Mouse (Mus musculus): ENCODE measurements around the gene 6030408B16Rik.
A peak's percentile ranks its signal among the peaks of the same experiment; 100 is the strongest.

The 6030408B16Rik gene

GRCm38 (mm10) chr15:101293025-101293621 lies at the start of gene 6030408B16Rik:
Gene 6030408B16Rik (plus strand): TSS chr15:101293212.
- DNase-seq (ENCODE audit: inconsistent age in 2 of 2, low spot score in 1 of 2), result no peak

GRCm38 (mm10) chr15:101244012-101244411 lies 49.0 kb upstream of the 6030408B16Rik start:
- DNase-seq (ENCODE audit: inconsistent age in 2 of 2, low spot score in 1 of 2), result no peak

DNA sequence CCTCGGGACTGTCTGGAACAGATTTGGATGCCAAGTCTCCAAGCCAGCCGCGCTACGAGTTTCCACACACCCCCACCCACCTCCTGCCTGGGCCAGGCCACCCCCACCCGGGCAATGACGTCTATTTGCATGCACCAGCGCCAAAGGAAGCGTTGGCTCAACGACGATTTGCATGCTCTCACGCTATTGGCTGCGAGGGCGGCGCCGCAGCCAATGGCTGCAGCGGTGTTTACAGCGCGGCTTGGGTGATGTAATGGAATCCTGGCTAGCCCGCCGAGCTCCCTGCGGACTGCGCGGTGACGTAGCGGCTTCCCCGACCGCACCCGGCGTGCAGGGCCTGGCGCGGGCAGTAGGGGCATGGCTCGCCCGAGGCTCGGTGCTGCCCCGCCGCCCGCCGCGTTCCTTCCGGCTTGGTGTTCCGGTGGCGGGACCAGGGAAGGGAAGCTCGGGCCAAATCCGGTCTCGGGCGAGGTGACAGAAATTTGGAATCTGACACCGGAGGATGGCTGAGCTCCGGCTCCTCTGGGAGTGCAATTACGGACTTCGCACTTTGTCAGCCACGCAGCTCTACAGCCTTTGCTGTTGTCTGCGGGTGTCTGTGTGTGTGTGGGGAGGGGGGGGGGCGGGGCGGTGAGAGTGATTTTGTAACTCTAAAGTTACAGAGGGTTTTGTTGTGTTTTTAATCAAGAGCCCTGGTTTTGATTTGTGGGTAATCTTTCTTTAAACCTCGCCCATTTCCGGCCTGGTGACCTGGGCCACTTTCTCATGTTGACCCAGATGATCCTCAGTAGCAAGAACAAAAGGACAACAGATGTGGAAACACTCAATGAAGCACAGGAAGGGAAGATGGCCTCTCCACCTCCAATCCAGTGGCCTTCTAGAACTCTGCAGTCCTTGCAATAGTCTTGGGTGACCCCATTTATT lies 46.5 kb upstream of the 6030408B16Rik start:
- peak; percentile 98 to 99 for DNase-seq (ENCODE audit: inconsistent age in 2 of 2, low spot score in 1 of 2)

- DNase-seq (ENCODE audit: inconsistent age in 2 of 2, low spot score in 1 of 2), result peak in 1 of 2 experiments; percentile 68
These were observed 45.9 kb upstream of the 6030408B16Rik start for GRCm38 (mm10) chr15:101247155-101247498.

GRCm38 (mm10) chr15:101248029-101248710 lies 44.8 kb upstream of the 6030408B16Rik start:
- no peak for DNase-seq (ENCODE audit: inconsistent age in 2 of 2, low spot score in 1 of 2)

GRCm38 (mm10) chr15:101250220-101250800 lies 42.7 kb upstream of the 6030408B16Rik start:
- no peak for DNase-seq (ENCODE audit: inconsistent age in 2 of 2, low spot score in 1 of 2)

GRCm38 (mm10) chr15:101251930-101252329 lies 41.1 kb upstream of the 6030408B16Rik start:
- no peak for DNase-seq (ENCODE audit: inconsistent age in 2 of 2, low spot score in 1 of 2)

- DNase-seq (ENCODE audit: inconsistent age in 2 of 2, low spot score in 1 of 2), result no peak
These were observed 40.4 kb upstream of the 6030408B16Rik start for GRCm38 (mm10) chr15:101252614-101253013.

DNA sequence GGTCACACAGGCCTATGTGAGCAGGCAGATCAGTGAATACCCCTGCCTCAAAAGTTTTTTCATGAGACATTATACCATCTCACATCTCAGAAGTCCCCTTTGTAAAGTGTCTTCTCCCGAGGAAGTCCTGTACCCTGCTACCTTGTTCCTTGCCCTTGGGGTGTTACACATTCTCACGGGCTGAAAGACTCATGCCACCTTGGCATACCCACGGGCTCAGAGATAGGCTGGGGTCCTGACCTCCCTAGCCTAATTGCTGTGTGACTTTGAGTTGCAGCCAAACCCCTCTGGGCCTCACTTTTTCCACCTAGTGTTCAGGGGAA lies 39.5 kb upstream of the 6030408B16Rik start:
- DNase-seq (ENCODE audit: inconsistent age in 2 of 2, low spot score in 1 of 2), result no peak

GRCm38 (mm10) chr15:101253886-101254795 lies 38.9 kb upstream of the 6030408B16Rik start, which contains the start of gene Nr4a1:
Gene Nr4a1 (plus strand): TSS chr15:101254269.
- peak; percentile 91 to 95 for DNase-seq (ENCODE audit: inconsistent age in 2 of 2, low spot score in 1 of 2)

GRCm38 (mm10) chr15:101255842-101256462 lies 37.1 kb upstream of the 6030408B16Rik start:
- peak; percentile 19 to 55 for DNase-seq (ENCODE audit: inconsistent age in 2 of 2, low spot score in 1 of 2)

DNA sequence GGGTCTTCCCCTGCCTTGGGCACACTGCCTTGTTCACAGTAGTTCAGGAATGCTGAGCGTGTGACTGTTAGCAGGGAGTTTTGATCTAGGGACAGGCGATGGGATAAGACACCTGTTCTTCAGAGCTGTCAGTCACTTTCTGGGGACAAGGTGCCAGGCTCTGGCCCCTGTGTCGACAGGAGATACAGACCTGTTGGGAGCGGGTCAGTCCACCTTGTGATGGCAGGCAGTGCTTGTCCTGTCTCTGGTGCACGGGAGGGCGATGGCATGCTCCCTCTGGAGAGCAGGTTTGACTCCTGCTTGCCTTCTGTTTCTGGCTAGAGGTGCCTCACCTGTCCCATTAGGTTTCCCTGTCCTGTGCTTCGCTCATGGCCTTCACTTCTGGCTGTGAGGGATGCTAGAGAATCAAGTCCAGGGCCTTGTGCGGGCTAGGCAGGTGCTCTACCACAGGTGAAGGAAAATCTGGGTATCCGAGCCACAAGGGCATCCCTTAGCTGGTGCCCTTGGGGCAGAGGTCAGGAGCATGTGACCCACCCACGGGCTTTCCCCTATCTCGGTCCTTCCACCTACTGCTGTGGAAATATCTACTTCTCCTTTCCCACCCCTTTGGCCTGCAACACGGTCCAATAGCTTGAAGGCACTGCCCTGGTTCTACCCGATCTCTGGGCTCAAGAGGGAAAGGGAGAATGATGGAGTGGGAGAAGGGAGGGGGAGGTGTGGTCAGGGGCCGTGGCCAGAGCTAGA lies 36.4 kb upstream of the 6030408B16Rik start:
- peak; percentile 16 to 42 for DNase-seq (ENCODE audit: inconsistent age in 2 of 2, low spot score in 1 of 2)

GRCm38 (mm10) chr15:101258420-101258819 lies 34.6 kb upstream of the 6030408B16Rik start:
- no peak for DNase-seq (ENCODE audit: inconsistent age in 2 of 2, low spot score in 1 of 2)

DNA sequence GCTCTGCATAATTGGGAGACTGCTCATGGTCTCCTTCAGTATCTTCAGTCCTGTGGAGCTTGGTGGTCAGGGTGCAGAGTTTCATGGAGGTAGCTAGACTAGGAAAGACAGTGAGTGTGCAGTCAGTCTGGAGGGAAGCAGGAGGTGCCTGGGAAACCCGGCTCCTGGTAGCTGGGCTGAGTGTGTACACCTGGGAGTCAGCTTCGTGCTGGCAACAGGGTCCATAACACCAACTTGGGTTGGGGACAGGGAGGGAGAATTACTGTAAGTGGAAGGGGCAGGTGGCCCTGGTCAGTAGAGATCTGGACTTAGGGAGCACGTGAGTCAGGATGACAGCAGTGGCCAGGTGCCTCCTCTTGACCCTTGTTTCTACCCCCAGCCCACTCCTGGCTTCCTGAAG lies 33.1 kb upstream of the 6030408B16Rik start:
- DNase-seq (ENCODE audit: inconsistent age in 2 of 2, low spot score in 1 of 2), result peak in 1 of 2 experiments; percentile 53

GRCm38 (mm10) chr15:101260387-101260786 lies 32.6 kb upstream of the 6030408B16Rik start:
- DNase-seq (ENCODE audit: inconsistent age in 2 of 2, low spot score in 1 of 2), result peak; percentile 61 to 83

DNA sequence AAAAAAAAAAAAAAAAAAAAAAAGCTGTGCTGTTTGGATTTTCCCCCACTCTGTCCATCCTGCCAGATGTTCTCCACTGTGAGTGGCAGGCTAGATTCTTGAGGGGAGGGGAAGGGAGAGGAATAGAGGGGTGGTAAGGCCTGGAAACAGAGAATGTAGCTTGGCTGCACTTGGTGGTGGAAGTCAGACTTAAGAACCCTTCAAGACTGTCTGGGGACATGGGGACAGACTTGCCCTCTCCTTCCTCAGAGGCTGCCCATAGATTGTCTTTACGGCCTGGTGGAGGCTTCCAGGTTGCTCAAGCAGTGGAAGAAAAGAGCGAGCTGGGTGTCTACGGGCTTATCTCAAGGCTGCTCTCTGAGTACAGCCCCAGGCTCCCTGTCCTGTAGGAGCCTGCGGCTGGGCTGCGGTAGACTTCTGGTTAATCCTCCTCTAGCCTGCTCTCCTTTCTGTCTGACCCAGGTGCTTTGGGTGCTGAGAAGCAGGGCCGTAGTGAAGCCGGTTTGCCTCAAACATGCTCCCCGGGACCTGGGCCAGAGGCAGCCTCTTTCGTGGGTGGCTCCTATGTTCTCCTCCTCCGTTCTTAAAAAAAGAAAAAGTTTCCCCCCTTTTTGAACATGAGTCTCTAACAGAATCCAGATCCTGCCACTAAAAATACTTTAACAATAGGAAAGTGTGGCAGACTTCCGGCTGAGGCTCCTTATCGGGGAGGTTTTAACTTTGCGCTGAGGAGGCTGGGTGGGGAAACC lies 32.0 kb upstream of the 6030408B16Rik start:
- peak; percentile 18 to 57 for DNase-seq (ENCODE audit: inconsistent age in 2 of 2, low spot score in 1 of 2)

- peak in 1 of 2 experiments; percentile 52 for DNase-seq (ENCODE audit: inconsistent age in 2 of 2, low spot score in 1 of 2)
These were observed 30.5 kb upstream of the 6030408B16Rik start for GRCm38 (mm10) chr15:101262502-101262901.

Data from adrenal gland, adult (tissue).